Mouse (Mus musculus): ENCODE data around the gene Nucb1. TPM values are rescaled to one million over a fixed set of nuclear protein-coding genes. Genes with fewer than 3 reads are reported as not detected.
"Not testable (repeated sequence)": the region's sequence is repeated elsewhere in the genome, so short reads cannot be mapped to it uniquely, and the experiment has no call there.

The Nucb1 gene
- total and polyA plus RNA-seq, 2 experiments from 2014 or later, result 137 TPM

- Histone ChIP-seq H3K27me3 (ENCODE audit: insufficient read depth, low read length) (no peaks in the 10 kb centered on the region), H3K36me3 (ENCODE audit: insufficient read depth, low read length) (peaks cover 19% of the 10 kb centered on the region), H3K4me1 (ENCODE audit: insufficient read depth, low read length) (peaks cover 5% of the 10 kb centered on the region; the same call in 1 of the 2 replicates), H3K27ac (ENCODE audit: low read depth, low read length) (no peak overlapping the region), H3K4me3 (ENCODE audit: low read depth, low read length) (no peak overlapping the region), H3K9ac (replicated peaks; ENCODE audit: low read length, poor library complexity, severe bottlenecking) (no peak overlapping the region), H3K4me2 (ENCODE audit: low read depth, low read length, poor library complexity, severe bottlenecking) (peak overlapping the region; percentile 95; the same call in 1 of the 2 replicates), H3K9me3 (ENCODE audit: low read length) (no peaks in the 10 kb centered on the region)
- DNase-seq (ENCODE audit: low spot score) (no peak), ATAC-seq (ENCODE audit: low FRiP score) (no peak)
- no peak for TF ChIP-seq CTCF (IDR thresholded peaks at IDR 0.05)
- 96% methylated on average over 12 of the region's 12 CpGs for WGBS
These were observed 45.1 kb downstream of the Nucb1 start for GRCm38 (mm10) chr7:45465112-45465511.

- peaks cover 5% of the 10 kb centered on the region; the same call in 1 of the 2 replicates for H3K4me1 ChIP-seq (ENCODE audit: insufficient read depth, low read length)
- 96% methylated on average over 7 of the region's 7 CpGs for WGBS
- no peak for TF ChIP-seq CTCF (IDR thresholded peaks at IDR 0.05)
These were observed 46.0 kb downstream of the Nucb1 start for GRCm38 (mm10) chr7:45463987-45464778.

DNA sequence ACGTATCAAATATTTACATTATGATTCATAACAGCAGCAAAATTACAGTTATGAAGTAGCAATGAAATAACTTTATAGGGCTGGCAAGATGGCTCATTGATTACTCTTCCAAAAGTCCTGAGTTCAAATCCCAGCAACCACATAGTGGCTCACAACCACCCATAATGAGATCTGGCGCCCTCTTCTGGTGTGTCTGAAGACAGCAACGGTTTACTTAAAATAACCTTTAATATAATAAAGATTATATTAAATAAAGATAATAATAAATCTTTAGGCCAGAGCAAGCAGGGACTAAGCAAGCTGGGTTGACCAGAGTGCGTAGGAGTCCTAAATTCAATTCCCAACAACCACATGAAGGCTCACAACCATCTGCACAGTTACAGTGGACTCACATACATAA is 47.3 kb downstream of the Nucb1 start:
- not testable (repeated sequence) for H3K27ac ChIP-seq (ENCODE audit: low read depth, low read length); DNase-seq (ENCODE audit: low spot score); H3K4me1 ChIP-seq (ENCODE audit: insufficient read depth, low read length); H3K4me2 ChIP-seq (ENCODE audit: low read depth, low read length, poor library complexity, severe bottlenecking); H3K9ac ChIP-seq (replicated peaks; ENCODE audit: low read length, poor library complexity, severe bottlenecking); H3K9me3 ChIP-seq (ENCODE audit: low read length); H3K4me3 ChIP-seq (ENCODE audit: low read depth, low read length); H3K27me3 ChIP-seq (ENCODE audit: insufficient read depth, low read length); ATAC-seq (ENCODE audit: low FRiP score)
- WGBS, result 77% methylated on average over 4 of the region's 4 CpGs
- H3K36me3 ChIP-seq (ENCODE audit: insufficient read depth, low read length), result peaks cover 19% of the 10 kb centered on the region
- peak; percentile 44 for TF ChIP-seq CTCF (IDR thresholded peaks at IDR 0.05)

More at GRCm38 (mm10) chr7:45463987-45464778, 46.0 kb downstream of the Nucb1 start:
- no peak for ATAC-seq (ENCODE audit: low FRiP score)
- no peak overlapping the region for H3K4me3 ChIP-seq (ENCODE audit: low read depth, low read length)
- no peak overlapping the region for H3K27ac ChIP-seq (ENCODE audit: low read depth, low read length)
- no peaks in the 10 kb centered on the region for H3K9me3 ChIP-seq (ENCODE audit: low read length)
- peaks cover 19% of the 10 kb centered on the region for H3K36me3 ChIP-seq (ENCODE audit: insufficient read depth, low read length)
- no peaks in the 10 kb centered on the region for H3K27me3 ChIP-seq (ENCODE audit: insufficient read depth, low read length)
- H3K4me2 ChIP-seq (ENCODE audit: low read depth, low read length, poor library complexity, severe bottlenecking), result no peak overlapping the region
- DNase-seq (ENCODE audit: low spot score), result no peak
- no peak overlapping the region for H3K9ac ChIP-seq (replicated peaks; ENCODE audit: low read length, poor library complexity, severe bottlenecking)

DNA sequence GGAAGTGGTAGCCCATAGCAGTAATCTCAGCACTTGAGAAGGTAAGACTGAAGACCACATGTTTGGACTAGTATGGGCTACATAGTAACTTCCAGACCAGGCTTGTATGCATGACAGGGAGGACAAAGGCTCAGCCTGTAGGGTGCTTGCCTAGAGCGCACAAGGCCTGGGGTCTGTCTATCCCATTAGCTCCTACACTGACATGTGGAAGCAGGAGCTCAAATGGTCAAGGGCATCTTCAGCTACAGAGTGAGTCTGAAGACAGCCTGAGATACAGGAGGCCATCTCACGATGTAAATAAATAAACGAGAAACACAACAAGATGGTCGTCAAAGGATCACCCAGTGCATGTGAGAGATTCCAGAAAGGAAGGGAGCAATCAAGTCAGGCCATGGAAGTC is 47.9 kb downstream of the Nucb1 start:
- TF ChIP-seq CTCF (IDR thresholded peaks at IDR 0.05), result no peak
- peaks cover 11% of the 10 kb centered on the region; the same call in 1 of the 2 replicates for H3K4me1 ChIP-seq (ENCODE audit: insufficient read depth, low read length)
- H3K4me3 ChIP-seq (ENCODE audit: low read depth, low read length), result no peak overlapping the region
- H3K36me3 ChIP-seq (ENCODE audit: insufficient read depth, low read length), result peaks cover 22% of the 10 kb centered on the region
- WGBS, result 93% methylated on average over 4 of the region's 4 CpGs
- H3K27ac ChIP-seq (ENCODE audit: low read depth, low read length), result no peak overlapping the region
- ATAC-seq (ENCODE audit: low FRiP score) (no peak), DNase-seq (ENCODE audit: low spot score) (no peak)
- H3K9me3 ChIP-seq (ENCODE audit: low read length), result no peaks in the 10 kb centered on the region
- H3K9ac ChIP-seq (replicated peaks; ENCODE audit: low read length, poor library complexity, severe bottlenecking), result no peak overlapping the region
- no peaks in the 10 kb centered on the region for H3K27me3 ChIP-seq (ENCODE audit: insufficient read depth, low read length)
- no peak overlapping the region for H3K4me2 ChIP-seq (ENCODE audit: low read depth, low read length, poor library complexity, severe bottlenecking)

DNA sequence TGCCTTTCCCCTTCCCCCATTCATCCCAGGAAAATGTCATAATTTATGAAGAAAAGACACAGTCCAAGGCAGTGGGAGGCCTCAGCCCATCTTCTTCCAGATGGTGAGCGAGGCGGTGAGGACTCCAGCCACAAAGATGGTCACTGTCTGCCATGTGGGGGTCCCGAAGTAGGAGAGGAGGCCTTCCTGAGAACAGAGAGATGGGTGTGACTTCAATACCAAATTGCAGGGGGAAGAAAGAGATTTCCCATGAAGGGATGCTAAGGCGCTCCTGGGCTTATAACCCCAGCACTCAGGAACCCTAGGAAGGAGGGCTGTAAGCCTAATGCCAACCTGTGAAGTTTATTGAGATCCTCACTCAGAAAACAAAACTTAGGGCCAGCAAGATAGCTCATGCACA is 48.4 kb downstream of the Nucb1 start:
- WGBS, result 95% methylated on average over 4 of the region's 4 CpGs

DNA sequence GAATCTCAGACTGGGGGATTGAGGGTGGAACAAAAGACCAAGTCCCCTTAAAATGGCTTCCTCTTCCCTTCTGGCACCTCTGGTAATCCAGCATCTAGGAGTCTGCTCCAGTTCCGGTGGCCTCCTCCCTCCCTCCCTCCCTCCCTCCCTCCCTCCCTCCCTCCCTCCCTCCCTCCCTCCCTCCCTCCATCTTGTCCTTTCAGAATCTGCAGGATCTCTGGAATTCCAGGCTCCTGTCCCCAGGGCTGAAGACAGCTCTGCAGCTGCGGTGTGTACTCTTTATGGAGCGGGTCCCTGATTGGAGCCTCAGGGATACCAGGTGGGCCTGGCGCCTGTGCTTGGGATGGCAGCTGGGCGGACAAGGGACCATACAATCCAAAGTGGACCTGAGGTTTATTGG is 48.9 kb downstream of the Nucb1 start:
- 60% methylated on average over 5 of the region's 5 CpGs for WGBS
- Histone ChIP-seq H3K4me2 (ENCODE audit: low read depth, low read length, poor library complexity, severe bottlenecking) (no peak overlapping the region), H3K4me1 (ENCODE audit: insufficient read depth, low read length) (peaks cover 15% of the 10 kb centered on the region), H3K27me3 (ENCODE audit: insufficient read depth, low read length) (no peaks in the 10 kb centered on the region), H3K9ac (replicated peaks; ENCODE audit: low read length, poor library complexity, severe bottlenecking) (no peak overlapping the region), H3K9me3 (ENCODE audit: low read length) (no peaks in the 10 kb centered on the region), H3K27ac (ENCODE audit: low read depth, low read length) (peak overlapping the region; percentile 82; the same call in 1 of the 2 replicates), H3K36me3 (ENCODE audit: insufficient read depth, low read length) (peaks cover 25% of the 10 kb centered on the region), H3K4me3 (ENCODE audit: low read depth, low read length) (no peak overlapping the region)
- TF ChIP-seq CTCF (IDR thresholded peaks at IDR 0.05), result no peak
- ATAC-seq (ENCODE audit: low FRiP score) (no peak), DNase-seq (ENCODE audit: low spot score) (no peak)

More for the DNA sequence above, 48.4 kb downstream of the Nucb1 start:
- H3K9ac ChIP-seq (replicated peaks; ENCODE audit: low read length, poor library complexity, severe bottlenecking), result no peak overlapping the region
- no peak for ATAC-seq (ENCODE audit: low FRiP score)
- DNase-seq (ENCODE audit: low spot score), result no peak
- H3K9me3 ChIP-seq (ENCODE audit: low read length), result no peaks in the 10 kb centered on the region
- H3K27ac ChIP-seq (ENCODE audit: low read depth, low read length), result no peak overlapping the region
- no peak overlapping the region for H3K4me2 ChIP-seq (ENCODE audit: low read depth, low read length, poor library complexity, severe bottlenecking)
- TF ChIP-seq CTCF (IDR thresholded peaks at IDR 0.05), result no peak
- no peak overlapping the region for H3K4me3 ChIP-seq (ENCODE audit: low read depth, low read length)
- H3K27me3 ChIP-seq (ENCODE audit: insufficient read depth, low read length), result no peaks in the 10 kb centered on the region
- H3K36me3 ChIP-seq (ENCODE audit: insufficient read depth, low read length), result peaks cover 25% of the 10 kb centered on the region
- peaks cover 15% of the 10 kb centered on the region for H3K4me1 ChIP-seq (ENCODE audit: insufficient read depth, low read length)
